ENCODE assay signal across 11 mouse cellular contexts in genomic region chr3:149326664-149327063, GRCm38 (mm10).
DNase-seq lines count a peak whose midpoint lies in the region; ATAC-seq lines count a peak whose summit lies in the region.
"Had no signal": no experiment of that assay in that cellular context is flagged by ENCODE, and none has a peak within 500 bp of the region (broad histone marks: within the 10 kb centered on the region; RNA-seq: fewer than 3 reads in every experiment).

No protein-coding gene starts in this region.

- no peak overlapping the region for H3K9ac ChIP-seq in hindbrain, embryonic 12.5 days
- H3K9ac ChIP-seq in forebrain, embryonic 12.5 days, result no peak overlapping the region
- H3K9ac ChIP-seq: limb, embryonic 13.5 days had no signal

- DNase-seq in heart, adult 8-10 months (ENCODE audit: low spot score), result peak; percentile 54
- no peak for DNase-seq in heart, postnatal 4 days
- peak; percentile 20 to 39 for DNase-seq in adrenal gland, postnatal 36 days
- DNase-seq in kidney, postnatal 10 days, result peak; percentile 56
- peak; percentile 60 to 70 for DNase-seq in natural killer cell, adult 2 months (ENCODE audit: low spot score in 2 of 2)
- DNase-seq in retina, postnatal 1 day, result no peak
- DNase-seq: cerebellum, adult 9-10 months; gastrocnemius, postnatal 10 days had no signal

- ATAC-seq in hindbrain, embryonic 12.5 days (ENCODE audit: low FRiP score), result no peak
- no peak for ATAC-seq in forebrain, embryonic 12.5 days (ENCODE audit: low FRiP score)

- H3K27me3 ChIP-seq in hindbrain, embryonic 12.5 days, result no peaks in the 10 kb centered on the region
- H3K27me3 ChIP-seq in forebrain, embryonic 12.5 days, result no peaks in the 10 kb centered on the region
- H3K27me3 ChIP-seq: limb, embryonic 13.5 days had no signal

- peaks cover 6% of the 10 kb centered on the region for H3K4me1 ChIP-seq in hindbrain, embryonic 12.5 days
- H3K4me1 ChIP-seq in forebrain, embryonic 12.5 days, result peaks cover 12% of the 10 kb centered on the region
- H3K4me1 ChIP-seq: limb, embryonic 13.5 days had no signal

- no peak overlapping the region for H3K4me3 ChIP-seq in hindbrain, embryonic 12.5 days
- no peak overlapping the region for H3K4me3 ChIP-seq in forebrain, embryonic 12.5 days (replicated peaks)
- H3K4me3 ChIP-seq: limb, embryonic 13.5 days had no signal

- whole genome bisulfite sequencing in hindbrain, embryonic 12.5 days, result 64% methylated on average over 5 of the region's 5 CpGs
- 69% methylated on average over 5 of the region's 5 CpGs for WGBS in forebrain, embryonic 12.5 days

- H3K36me3 ChIP-seq in hindbrain, embryonic 12.5 days, result no peaks in the 10 kb centered on the region
- no peaks in the 10 kb centered on the region for H3K36me3 ChIP-seq in forebrain, embryonic 12.5 days (replicated peaks)
- H3K36me3 ChIP-seq: limb, embryonic 13.5 days had no signal

- no peaks in the 10 kb centered on the region for H3K9me3 ChIP-seq in hindbrain, embryonic 12.5 days (replicated peaks)
- H3K9me3 ChIP-seq in forebrain, embryonic 12.5 days, result no peaks in the 10 kb centered on the region
- H3K9me3 ChIP-seq: limb, embryonic 13.5 days had no signal

- no peak overlapping the region for H3K27ac ChIP-seq in hindbrain, embryonic 12.5 days
- H3K27ac ChIP-seq in forebrain, embryonic 12.5 days, result no peak overlapping the region
- H3K27ac ChIP-seq: limb, embryonic 13.5 days had no signal

- H3K4me2 ChIP-seq in hindbrain, embryonic 12.5 days (replicated peaks), result no peak overlapping the region
- H3K4me2 ChIP-seq in forebrain, embryonic 12.5 days, result no peak overlapping the region
- H3K4me2 ChIP-seq: limb, embryonic 13.5 days had no signal

Comparison
In these comparisons a context has a peak if more than half of its experiments do, and no peak if none do; other contexts are left out.
1. DNase-seq: peak in heart, adult 8-10 months (single experiment), adrenal gland, postnatal 36 days (2 of 2), kidney, postnatal 10 days (single experiment) and natural killer cell, adult 2 months (2 of 2); none in heart, postnatal 4 days (single experiment) and retina, postnatal 1 day (single experiment).